Mouse (Mus musculus) G1E (cell line): ENCODE data around the gene Zfp931. TPM values are rescaled to one million over a fixed set of nuclear protein-coding genes. Genes with fewer than 3 reads are reported as not detected.

Source experiments
- ATAC-seq: 2 replicates; pipeline ENCODE4 v1.8.0; 2016; ENCODE audit warnings: mild to moderate bottlenecking; ENCODE audit not compliant: insufficient number of reproducible peaks, poor library complexity, low FRiP score, severe bottlenecking; ENCODE audit errors: extremely low read depth
- DNase-seq: peaks from one replicate; pipeline ENCODE4 v3.0.0; 2012; ENCODE audit warnings: low spot score
- H3K27me3 ChIP-seq: 2 replicates; pipeline ENCODE4 v1.6.1; 2012; ENCODE audit warnings: mild to moderate bottlenecking, low read length, inconsistent platforms; ENCODE audit not compliant: insufficient read depth
- H3K36me3 ChIP-seq: replicated peaks from 2 replicates; pipeline ENCODE3; 2012; ENCODE audit warnings: mild to moderate bottlenecking, inconsistent platforms
- H3K4me1 ChIP-seq: 2 replicates; pipeline ENCODE4 v1.6.1; 2012; ENCODE audit warnings: low read depth, low read length, inconsistent platforms, mixed read lengths; ENCODE audit not compliant: insufficient read depth
- H3K4me3 ChIP-seq: 2 replicates; pipeline ENCODE4 v1.5.1; 2012; ENCODE audit warnings: low read depth, mild to moderate bottlenecking, inconsistent platforms, low read length, moderate library complexity, mixed read lengths
- H3K9me3 ChIP-seq: replicated peaks from 2 replicates; pipeline ENCODE4 v1.6.1; 2012; ENCODE audit warnings: inconsistent platforms
- CTCF ChIP-seq: IDR thresholded peaks from 2 replicates; pipeline ENCODE4 v1.5.1; 2012; ENCODE audit warnings: low read depth, low read length, inconsistent platforms, mixed read lengths
- GATA1 ChIP-seq: IDR thresholded peaks from 2 replicates; pipeline ENCODE4 v1.6.1; 2012; ENCODE audit warnings: borderline replicate concordance, low read length, inconsistent platforms, mixed read lengths
- GATA2 ChIP-seq: IDR thresholded peaks from 2 replicates; pipeline ENCODE4 v1.6.1; 2012; ENCODE audit warnings: low read depth, low read length, inconsistent platforms, borderline replicate concordance
- POLR2AphosphoS5 ChIP-seq: IDR thresholded peaks from 2 replicates; pipeline ENCODE4 v1.6.1; 2012; ENCODE audit warnings: low read depth, low read length, inconsistent platforms; ENCODE audit not compliant: insufficient replicate concordance
- TAL1 ChIP-seq: conservative IDR thresholded peaks from 2 replicates; pipeline ENCODE4 v1.6.1; 2012; ENCODE audit warnings: low read depth, low read length, inconsistent platforms, mixed read lengths
- polyA plus RNA-seq: library from polyadenylated mRNA; stranded (reverse); fragments of >175 nt; gene quantifications from 2 replicates; pipeline ENCODE4 v1.2.3, GENCODE M21; 2012
- total RNA-seq, 2 experiments: library from RNA; stranded (forward) in 1 of 2; stranded (reverse) in 1 of 2; fragments of 200-1000 nt in 1 of 2; fragments of >200 nt in 1 of 2; fragmentation: Nextera tagmentation in 1 of 2; gene quantifications; 2 replicates each; pipeline ENCODE4 v1.2.3; 2014 to 2017

The Zfp931 gene
- total and polyA plus RNA-seq, 3 experiments = 0.05 to 3.8 (median 3.2) TPM

- Histone ChIP-seq H3K27me3 (no peaks in the 10 kb centered on the region), H3K4me1 (no peaks in the 10 kb centered on the region), H3K9me3 (peaks cover 87% of the 10 kb centered on the region), H3K36me3 (no peaks in the 10 kb centered on the region), H3K4me3 (no peak overlapping the region)
- TF ChIP-seq GATA2 (no peak), GATA1 (no peak), POLR2AphosphoS5 (no peak), TAL1 (no peak), CTCF (no peak)
- no peak for DNase-seq
- no peak for ATAC-seq
Observed at GRCm38 (mm10) chr2:178120651-178121374, 42.5 kb upstream of the Zfp931 start.

GRCm38 (mm10) chr2:178120356-178120645, 42.0 kb upstream of the Zfp931 start:
- no peaks in the 10 kb centered on the region for H3K4me1 ChIP-seq
- H3K27me3 ChIP-seq = no peaks in the 10 kb centered on the region
- H3K36me3 ChIP-seq = no peaks in the 10 kb centered on the region
- no peak for DNase-seq
- no peak for ATAC-seq
- peaks cover 88% of the 10 kb centered on the region for H3K9me3 ChIP-seq
- H3K4me3 ChIP-seq = no peak overlapping the region
- no peak for TF ChIP-seq TAL1
- TF ChIP-seq GATA1 = no peak
- TF ChIP-seq POLR2AphosphoS5 = no peak
- no peak for TF ChIP-seq GATA2
- TF ChIP-seq CTCF = no peak

GRCm38 (mm10) chr2:178119561-178120355, 41.5 kb upstream of the Zfp931 start:
- TF ChIP-seq GATA1 (no peak), TAL1 (no peak), POLR2AphosphoS5 (no peak), GATA2 (no peak), CTCF (no peak)
- H3K4me3 ChIP-seq = no peak overlapping the region
- ATAC-seq (no peak), DNase-seq (no peak)
- no peaks in the 10 kb centered on the region for H3K36me3 ChIP-seq
- H3K4me1 ChIP-seq = no peaks in the 10 kb centered on the region
- peaks cover 88% of the 10 kb centered on the region for H3K9me3 ChIP-seq
- no peaks in the 10 kb centered on the region for H3K27me3 ChIP-seq

- no peak for DNase-seq
Observed at GRCm38 (mm10) chr2:178118801-178119560, 40.7 kb upstream of the Zfp931 start, which contains the start of gene Phactr3. Phactr3 (plus strand) TSS chr2:178118975.

GRCm38 (mm10) chr2:178117946-178118345, 39.7 kb upstream of the Zfp931 start:
- no peaks in the 10 kb centered on the region for H3K36me3 ChIP-seq
- H3K4me1 ChIP-seq = no peaks in the 10 kb centered on the region
- H3K27me3 ChIP-seq = no peaks in the 10 kb centered on the region
- no peak overlapping the region for H3K4me3 ChIP-seq
- TF ChIP-seq GATA1 = no peak
- TF ChIP-seq POLR2AphosphoS5 = no peak
- TF ChIP-seq GATA2 = no peak
- no peak for TF ChIP-seq TAL1
- TF ChIP-seq CTCF = no peak
- peaks cover 74% of the 10 kb centered on the region for H3K9me3 ChIP-seq
- no peak for DNase-seq
- no peak for ATAC-seq

More at GRCm38 (mm10) chr2:178118801-178119560, 40.7 kb upstream of the Zfp931 start, which contains the start of gene Phactr3:
- peaks cover 84% of the 10 kb centered on the region for H3K9me3 ChIP-seq
- no peaks in the 10 kb centered on the region for H3K36me3 ChIP-seq
- ATAC-seq = no peak
- H3K4me1 ChIP-seq = no peaks in the 10 kb centered on the region
- H3K4me3 ChIP-seq = no peak within 1 kb of the TSS; the same call in 1 of the 2 replicates
- TF ChIP-seq GATA2 = no peak
- no peak for TF ChIP-seq CTCF
- TF ChIP-seq POLR2AphosphoS5 = no peak
- TF ChIP-seq TAL1 = no peak
- TF ChIP-seq GATA1 = no peak
- H3K27me3 ChIP-seq = no peaks in the 10 kb centered on the region

- no peaks in the 10 kb centered on the region for H3K9me3 ChIP-seq
- no peaks in the 10 kb centered on the region for H3K4me1 ChIP-seq
- TF ChIP-seq GATA2 (no peak), TAL1 (no peak), POLR2AphosphoS5 (no peak), CTCF (0 out of 2 replicates have a peak, but pooled peaks have one; percentile 12), GATA1 (no peak)
- no peak for DNase-seq
- ATAC-seq = no peak
- no peak overlapping the region for H3K4me3 ChIP-seq
- H3K36me3 ChIP-seq = no peaks in the 10 kb centered on the region
- no peaks in the 10 kb centered on the region for H3K27me3 ChIP-seq
Observed at GRCm38 (mm10) chr2:178101957-178102356, 23.7 kb upstream of the Zfp931 start.
